Mouse (Mus musculus) liver, embryonic 11.5 days (tissue): ENCODE data around the gene Ppp2r3a. TPM values are rescaled to one million over a fixed set of nuclear protein-coding genes. Genes with fewer than 3 reads are reported as not detected.

ENCODE experiments used
- ATAC-seq: fragments of 200-750 bp; cut with Nextera tagmentation; replicated peaks from 2 replicates; pipeline ENCODE4 v1.8.0; 2017; ENCODE audit warnings: moderate number of reproducible peaks, mild to moderate bottlenecking, moderate TSS enrichment, moderate library complexity; ENCODE audit not compliant: low FRiP score
- DNase-seq: peaks from one replicate; pipeline ENCODE4 v3.0.0-alpha.2; 2017; ENCODE audit warnings: low spot score
- H3K27ac ChIP-seq: fragments of 300-500 bp; sonication (generic); 2 replicates; pipeline ENCODE4 v1.5.1; 2014; ENCODE audit warnings: mild to moderate bottlenecking, low read depth, low read length, control low read depth
- H3K27me3 ChIP-seq: fragments of 300-500 bp; sonication (generic); replicated peaks from 2 replicates; pipeline ENCODE4 v1.6.1; 2014; ENCODE audit warnings: low read length, mixed read lengths; ENCODE audit not compliant: control insufficient read depth, insufficient read depth
- H3K36me3 ChIP-seq: fragments of 300-500 bp; sonication (generic); 2 replicates; pipeline ENCODE4 v1.6.1; 2014; ENCODE audit warnings: mild to moderate bottlenecking, low read length, moderate library complexity, mixed read lengths; ENCODE audit not compliant: control insufficient read depth, insufficient read depth
- H3K4me1 ChIP-seq: fragments of 300-500 bp; sonication (generic); replicated peaks from 2 replicates; pipeline ENCODE4 v1.6.1; 2014; ENCODE audit warnings: low read length, mixed read lengths; ENCODE audit not compliant: control insufficient read depth, insufficient read depth
- H3K4me2 ChIP-seq: fragments of 300-500 bp; sonication (generic); 2 replicates; pipeline ENCODE4 v1.6.1; 2014; ENCODE audit warnings: mild to moderate bottlenecking, control low read depth, moderate library complexity
- H3K4me3 ChIP-seq: fragments of 300-500 bp; sonication (generic); 2 replicates; pipeline ENCODE4 v1.5.1; 2014; ENCODE audit warnings: low read depth, low read length, control low read depth
- H3K9ac ChIP-seq: fragments of 300-500 bp; sonication (generic); 2 replicates; pipeline ENCODE4 v1.6.1; 2014; ENCODE audit warnings: low read depth, low read length, control low read depth
- H3K9me3 ChIP-seq: fragments of 300-500 bp; sonication (generic); 2 replicates; pipeline ENCODE4 v1.6.1; 2016; ENCODE audit warnings: low read length, inconsistent platforms, mixed read lengths; ENCODE audit not compliant: control insufficient read depth
- WGBS: fragments of 180-500 bp; shearing (Covaris S2); extraction: QIAGEN DNeasy Blood & Tissue Kit; methylation state at CpG from one replicate; pipeline ENCODE4 v1.1.7; 2014; 5-methylcytosine and 5-hydroxymethylcytosine counted together
- polyA plus RNA-seq: library from polyadenylated mRNA; unstranded; fragments of >200 nt; fragmentation: Nextera tagmentation; extraction: Ambion mirVana; gene quantifications from 2 replicates; pipeline ENCODE4 v1.2.1, GENCODE M21; 2014

Gene Ppp2r3a
- polyA plus RNA-seq, 1 experiment from 2014 or later, result 7.9 TPM

DNA sequence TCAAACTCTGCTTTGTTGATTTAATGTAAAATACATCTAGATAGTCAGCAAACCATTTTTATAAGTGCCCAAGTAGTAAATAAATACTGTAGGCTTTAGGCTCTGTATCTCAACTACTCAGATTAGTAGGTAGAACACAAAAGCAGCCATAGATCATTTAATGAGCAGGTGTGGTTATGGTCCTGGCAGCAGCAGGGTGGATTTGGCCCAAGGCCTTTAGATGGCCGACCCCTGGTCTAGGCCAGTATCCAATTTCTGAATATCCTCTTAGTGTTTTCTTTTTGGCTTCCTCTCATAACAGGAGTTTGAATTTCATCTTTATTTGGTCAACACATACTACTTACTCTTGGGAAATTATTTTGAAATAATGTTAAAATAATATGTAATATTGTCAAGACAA is 46.4 kb downstream of the Ppp2r3a start:
- Histone ChIP-seq H3K27ac (no peak overlapping the region), H3K9ac (no peak overlapping the region), H3K36me3 (no peaks in the 10 kb centered on the region), H3K4me3 (no peak overlapping the region), H3K4me2 (no peak overlapping the region), H3K4me1 (no peaks in the 10 kb centered on the region), H3K9me3 (no peaks in the 10 kb centered on the region), H3K27me3 (no peaks in the 10 kb centered on the region)
- ATAC-seq (no peak), DNase-seq (no peak)
- 90% methylated on average over 1 of the region's 1 CpGs for WGBS

GRCm38 (mm10) chr9:101204059-101204458 is 47.5 kb downstream of the Ppp2r3a start:
- no peak overlapping the region for H3K27ac ChIP-seq
- 79% methylated on average over 3 of the region's 3 CpGs for WGBS

DNA sequence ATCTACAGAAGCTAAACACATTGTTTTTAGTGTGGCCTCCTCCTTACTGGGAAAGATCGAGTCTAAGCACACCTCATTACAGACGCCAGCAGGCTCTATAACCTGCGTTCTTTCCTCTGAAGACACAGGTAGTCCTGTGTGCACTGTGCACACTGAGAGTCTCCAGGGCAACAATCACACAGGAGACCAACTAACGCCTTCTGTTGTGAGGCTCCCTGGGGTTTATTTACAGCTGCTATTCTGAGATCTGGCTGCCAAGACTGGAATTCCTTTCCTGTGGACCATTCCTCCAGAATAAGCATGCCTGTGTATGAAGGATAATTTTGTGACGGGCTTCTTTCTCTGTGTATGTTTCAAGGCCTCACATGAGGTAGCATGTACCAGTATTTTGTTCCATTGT is 51.0 kb downstream of the Ppp2r3a start:
- WGBS, result 67% methylated on average over 5 of the region's 5 CpGs
- H3K4me3 ChIP-seq, result no peak overlapping the region
- H3K27me3 ChIP-seq, result no peaks in the 10 kb centered on the region
- no peaks in the 10 kb centered on the region for H3K36me3 ChIP-seq
- H3K4me1 ChIP-seq, result no peaks in the 10 kb centered on the region
- no peak overlapping the region for H3K27ac ChIP-seq
- H3K9me3 ChIP-seq, result no peaks in the 10 kb centered on the region
- DNase-seq (no peak), ATAC-seq (no peak)
- H3K4me2 ChIP-seq, result no peak overlapping the region
- H3K9ac ChIP-seq, result no peak overlapping the region

More at GRCm38 (mm10) chr9:101204059-101204458, 47.5 kb downstream of the Ppp2r3a start:
- no peaks in the 10 kb centered on the region for H3K9me3 ChIP-seq
- no peak overlapping the region for H3K4me3 ChIP-seq
- ATAC-seq, result no peak
- no peaks in the 10 kb centered on the region for H3K36me3 ChIP-seq
- H3K4me2 ChIP-seq, result no peak overlapping the region
- no peaks in the 10 kb centered on the region for H3K4me1 ChIP-seq
- H3K27me3 ChIP-seq, result no peaks in the 10 kb centered on the region
- DNase-seq, result no peak
- no peak overlapping the region for H3K9ac ChIP-seq

- H3K4me2 ChIP-seq, result no peak overlapping the region
- DNase-seq (no peak), ATAC-seq (no peak)
- H3K9me3 ChIP-seq, result no peaks in the 10 kb centered on the region
- WGBS, result 72% methylated on average over 6 of the region's 6 CpGs
- H3K9ac ChIP-seq, result no peak overlapping the region
- H3K4me3 ChIP-seq, result no peak overlapping the region
- no peaks in the 10 kb centered on the region for H3K27me3 ChIP-seq
- H3K36me3 ChIP-seq, result no peaks in the 10 kb centered on the region
- no peak overlapping the region for H3K27ac ChIP-seq
- no peaks in the 10 kb centered on the region for H3K4me1 ChIP-seq
Observed at GRCm38 (mm10) chr9:101198804-101199203, 52.8 kb downstream of the Ppp2r3a start.

- ATAC-seq (no peak), DNase-seq (no peak)
- H3K27me3 ChIP-seq, result no peaks in the 10 kb centered on the region
- no peak overlapping the region for H3K4me2 ChIP-seq
- H3K4me3 ChIP-seq, result no peak overlapping the region
- 88% methylated on average over 3 of the region's 3 CpGs for WGBS
- H3K9ac ChIP-seq, result no peak overlapping the region
- H3K36me3 ChIP-seq, result no peaks in the 10 kb centered on the region
- H3K9me3 ChIP-seq, result no peaks in the 10 kb centered on the region
- H3K4me1 ChIP-seq, result no peaks in the 10 kb centered on the region
- H3K27ac ChIP-seq, result no peak overlapping the region
Observed at GRCm38 (mm10) chr9:101198261-101198660, 53.3 kb downstream of the Ppp2r3a start.

DNA sequence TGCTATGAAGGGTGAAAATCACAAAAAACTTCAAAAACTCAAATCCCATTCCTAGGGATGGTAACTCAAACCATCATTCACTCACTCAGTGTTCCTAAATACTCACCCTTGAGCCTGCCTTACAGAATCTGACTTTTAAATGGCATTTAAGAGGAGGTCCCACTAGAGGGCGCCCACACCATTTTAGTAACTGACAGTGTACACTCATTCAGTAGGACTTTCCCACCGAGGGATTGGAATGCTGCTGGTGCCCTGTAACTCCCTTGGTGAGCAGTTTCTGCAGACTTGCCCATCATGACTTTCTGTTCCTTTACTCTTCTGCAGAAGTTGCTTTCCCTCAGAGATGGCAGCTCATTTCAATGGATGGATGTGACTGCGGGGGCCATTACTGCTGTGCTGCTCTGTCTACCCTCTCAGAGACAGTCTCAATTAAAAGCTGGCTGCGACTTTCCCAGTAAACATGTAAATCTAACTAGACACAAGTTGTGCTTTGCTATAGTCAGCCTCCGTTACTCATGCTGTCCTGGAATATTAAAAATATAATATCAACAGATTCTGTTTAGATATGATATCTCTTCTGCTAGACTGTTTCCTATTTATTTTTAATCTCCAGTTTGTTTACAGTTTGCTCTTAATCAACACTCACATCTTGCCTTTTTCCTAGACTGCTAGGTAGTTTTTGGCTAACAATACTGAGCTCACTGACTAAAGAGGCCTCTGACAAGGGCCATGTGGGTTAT is 69.5 kb downstream of the Ppp2r3a start:
- DNase-seq (peak; percentile 53), ATAC-seq (peak; percentile 68)
- no peaks in the 10 kb centered on the region for H3K9me3 ChIP-seq
- H3K27me3 ChIP-seq, result no peaks in the 10 kb centered on the region
- H3K27ac ChIP-seq, result no peak overlapping the region
- no peak overlapping the region for H3K9ac ChIP-seq
- no peak overlapping the region for H3K4me3 ChIP-seq
- no peaks in the 10 kb centered on the region; the same call in 1 of the 2 replicates for H3K36me3 ChIP-seq
- no peak overlapping the region for H3K4me2 ChIP-seq
- H3K4me1 ChIP-seq, result no peaks in the 10 kb centered on the region; the same call in 1 of the 2 replicates
- WGBS, result 38% methylated on average over 5 of the region's 5 CpGs

DNA sequence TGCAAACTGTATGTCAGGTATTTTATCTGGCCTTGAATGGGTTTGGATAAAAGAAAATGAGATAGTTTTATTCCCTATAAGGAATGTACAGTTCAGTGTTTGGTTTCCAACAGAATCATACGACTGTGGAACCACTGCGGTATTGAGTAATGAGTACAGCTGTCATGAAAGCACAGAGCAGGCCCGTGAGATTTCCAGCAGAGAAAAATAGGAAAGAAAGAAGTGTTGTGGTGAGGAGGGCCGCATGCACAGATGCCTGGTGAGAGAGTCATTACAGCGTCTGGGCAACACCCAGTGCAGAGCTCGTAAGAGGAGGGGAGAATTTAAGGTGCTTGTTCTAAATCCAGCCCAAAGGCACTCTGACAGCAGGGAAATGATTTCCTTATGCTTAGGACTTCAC is 70.3 kb downstream of the Ppp2r3a start:
- ATAC-seq, result no peak
- 79% methylated on average over 6 of the region's 6 CpGs for WGBS
- Histone ChIP-seq H3K4me2 (no peak overlapping the region), H3K27me3 (no peaks in the 10 kb centered on the region), H3K9ac (no peak overlapping the region), H3K4me1 (no peaks in the 10 kb centered on the region; the same call in 1 of the 2 replicates), H3K27ac (no peak overlapping the region), H3K36me3 (no peaks in the 10 kb centered on the region; the same call in 1 of the 2 replicates), H3K9me3 (no peaks in the 10 kb centered on the region), H3K4me3 (no peak overlapping the region)
- DNase-seq, result no peak

GRCm38 (mm10) chr9:101180234-101180633 is 71.4 kb downstream of the Ppp2r3a start:
- Histone ChIP-seq H3K4me2 (no peak overlapping the region), H3K9me3 (no peaks in the 10 kb centered on the region), H3K36me3 (no peaks in the 10 kb centered on the region; the same call in 1 of the 2 replicates), H3K27me3 (no peaks in the 10 kb centered on the region), H3K4me3 (no peak overlapping the region), H3K9ac (no peak overlapping the region), H3K4me1 (no peaks in the 10 kb centered on the region; the same call in 1 of the 2 replicates), H3K27ac (no peak overlapping the region)
- WGBS, result 87% methylated on average over 2 of the region's 2 CpGs
- ATAC-seq (no peak), DNase-seq (no peak)

GRCm38 (mm10) chr9:101160627-101161026 is 91.0 kb downstream of the Ppp2r3a start:
- DNase-seq (no peak), ATAC-seq (no peak)
- H3K36me3 ChIP-seq, result no peaks in the 10 kb centered on the region
- no peak overlapping the region for H3K27ac ChIP-seq
- H3K9ac ChIP-seq, result no peak overlapping the region
- H3K4me2 ChIP-seq, result no peak overlapping the region
- H3K9me3 ChIP-seq, result no peaks in the 10 kb centered on the region
- whole genome bisulfite sequencing, result 86% methylated on average over 1 of the region's 1 CpGs
- no peaks in the 10 kb centered on the region for H3K27me3 ChIP-seq
- no peaks in the 10 kb centered on the region for H3K4me1 ChIP-seq
- no peak overlapping the region for H3K4me3 ChIP-seq
